Mouse (Mus musculus) ES-E14 (cell line): ENCODE results near the gene Sncg.

Experiments used
- HCFC1 ChIP-seq: IDR thresholded peaks from 2 replicates; pipeline ENCODE4 v1.6.1; 2012; ENCODE audit warnings: low read length, inconsistent platforms, borderline replicate concordance; ENCODE audit not compliant: insufficient read depth
- MAFK ChIP-seq: IDR thresholded peaks from 2 replicates; pipeline ENCODE4 v1.6.1; 2014; ENCODE audit warnings: mild to moderate bottlenecking, low read depth, low read length, inconsistent platforms; ENCODE audit not compliant: insufficient read depth
- ZC3H11A ChIP-seq: IDR thresholded peaks from 2 replicates; pipeline ENCODE4 v1.6.1; 2012; ENCODE audit warnings: low read depth, mild to moderate bottlenecking, inconsistent platforms, low read length, borderline replicate concordance
- ZNF384 ChIP-seq: IDR thresholded peaks from 2 replicates; pipeline ENCODE4 v1.6.1; 2012; ENCODE audit warnings: low read depth, low read length, inconsistent platforms

GRCm38 (mm10) chr14:34352523-34352922 is 22.1 kb downstream of the Sncg start:
- no peak for TF ChIP-seq ZC3H11A
- no peak for TF ChIP-seq HCFC1
- no peak for TF ChIP-seq ZNF384
- no peak for TF ChIP-seq MAFK
